Mouse (Mus musculus): ENCODE measurements around the gene Tesmin. TPM values are rescaled to one million over a fixed set of nuclear protein-coding genes. Genes with fewer than 3 reads are reported as not detected.

The Tesmin gene
- polyA plus RNA-seq, 1 experiment from 2014 or later, result 0.24 TPM

GRCm38 (mm10) chr19:3357620-3358019, 31.0 kb upstream of the Tesmin start:
- Histone ChIP-seq H3K4me1 (replicated peaks; ENCODE audit: control insufficient read depth, insufficient read depth, low read length) (no peaks in the 10 kb centered on the region), H3K27me3 (replicated peaks; ENCODE audit: control insufficient read depth, insufficient read depth, low read length) (no peaks in the 10 kb centered on the region), H3K4me3 (replicated peaks; ENCODE audit: low read length) (no peak overlapping the region), H3K36me3 (ENCODE audit: control insufficient read depth, insufficient read depth) (no peaks in the 10 kb centered on the region), H3K9me3 (ENCODE audit: control insufficient read depth, low read length) (no peaks in the 10 kb centered on the region), H3K4me2 (ENCODE audit: low read length) (no peak overlapping the region), H3K9ac (replicated peaks; ENCODE audit: low read depth, low read length) (no peak overlapping the region), H3K27ac (ENCODE audit: low read length) (no peak overlapping the region)
- 76% methylated on average over 4 of the region's 4 CpGs for WGBS
- ATAC-seq, result no peak

- Histone ChIP-seq H3K4me2 (ENCODE audit: low read length) (no peak overlapping the region), H3K27ac (ENCODE audit: low read length) (no peak overlapping the region), H3K4me3 (replicated peaks; ENCODE audit: low read length) (no peak overlapping the region), H3K9me3 (ENCODE audit: control insufficient read depth, low read length) (peaks cover 2% of the 10 kb centered on the region; the same call in 1 of the 2 replicates), H3K9ac (replicated peaks; ENCODE audit: low read depth, low read length) (no peak overlapping the region), H3K27me3 (replicated peaks; ENCODE audit: control insufficient read depth, insufficient read depth, low read length) (no peaks in the 10 kb centered on the region), H3K4me1 (replicated peaks; ENCODE audit: control insufficient read depth, insufficient read depth, low read length) (no peaks in the 10 kb centered on the region), H3K36me3 (ENCODE audit: control insufficient read depth, insufficient read depth) (no peaks in the 10 kb centered on the region)
- ATAC-seq, result no peak
- WGBS, result 87% methylated on average over 13 of the region's 13 CpGs
Measured at GRCm38 (mm10) chr19:3359841-3360588, 28.6 kb upstream of the Tesmin start.

GRCm38 (mm10) chr19:3363510-3363909, 25.1 kb upstream of the Tesmin start:
- Histone ChIP-seq H3K4me2 (ENCODE audit: low read length) (no peak overlapping the region), H3K4me3 (replicated peaks; ENCODE audit: low read length) (no peak overlapping the region), H3K36me3 (ENCODE audit: control insufficient read depth, insufficient read depth) (no peaks in the 10 kb centered on the region), H3K27ac (ENCODE audit: low read length) (no peak overlapping the region), H3K9me3 (ENCODE audit: control insufficient read depth, low read length) (peaks cover 2% of the 10 kb centered on the region; the same call in 1 of the 2 replicates), H3K9ac (replicated peaks; ENCODE audit: low read depth, low read length) (no peak overlapping the region), H3K27me3 (replicated peaks; ENCODE audit: control insufficient read depth, insufficient read depth, low read length) (no peaks in the 10 kb centered on the region), H3K4me1 (replicated peaks; ENCODE audit: control insufficient read depth, insufficient read depth, low read length) (no peaks in the 10 kb centered on the region)
- 88% methylated on average over 4 of the region's 4 CpGs for WGBS
- no peak for ATAC-seq

DNA sequence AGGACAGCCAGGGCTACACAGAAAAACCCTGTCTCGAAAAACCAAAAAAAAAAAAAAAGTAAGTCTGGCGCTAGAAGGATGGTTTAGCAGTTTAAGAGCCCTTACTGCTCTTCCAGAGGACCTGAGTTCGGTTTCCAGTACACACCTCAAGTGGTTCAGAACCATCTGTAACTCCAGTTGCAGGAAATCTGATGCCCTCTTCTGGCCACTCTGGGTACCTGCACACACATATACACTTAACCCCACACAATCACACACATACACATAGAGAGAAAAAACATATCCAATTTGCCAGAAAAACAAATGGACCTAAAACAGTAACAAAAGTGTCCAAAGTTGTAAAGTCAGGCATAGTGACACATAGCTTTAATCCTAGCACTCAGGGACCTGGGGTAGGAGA, 23.6 kb upstream of the Tesmin start:
- no peaks in the 10 kb centered on the region for H3K36me3 ChIP-seq (ENCODE audit: control insufficient read depth, insufficient read depth)
- no peak overlapping the region for H3K4me3 ChIP-seq (replicated peaks; ENCODE audit: low read length)
- no peaks in the 10 kb centered on the region for H3K27me3 ChIP-seq (replicated peaks; ENCODE audit: control insufficient read depth, insufficient read depth, low read length)
- no peaks in the 10 kb centered on the region for H3K4me1 ChIP-seq (replicated peaks; ENCODE audit: control insufficient read depth, insufficient read depth, low read length)
- H3K4me2 ChIP-seq (ENCODE audit: low read length), result no peak overlapping the region
- 95% methylated on average over 3 of the region's 3 CpGs for WGBS
- peaks cover 2% of the 10 kb centered on the region; the same call in 1 of the 2 replicates for H3K9me3 ChIP-seq (ENCODE audit: control insufficient read depth, low read length)
- H3K9ac ChIP-seq (replicated peaks; ENCODE audit: low read depth, low read length), result no peak overlapping the region
- ATAC-seq, result no peak
- H3K27ac ChIP-seq (ENCODE audit: low read length), result no peak overlapping the region

GRCm38 (mm10) chr19:3368276-3368675, 20.4 kb upstream of the Tesmin start:
- no peak overlapping the region for H3K4me3 ChIP-seq (replicated peaks; ENCODE audit: low read length)
- H3K27me3 ChIP-seq (replicated peaks; ENCODE audit: control insufficient read depth, insufficient read depth, low read length), result no peaks in the 10 kb centered on the region
- H3K9me3 ChIP-seq (ENCODE audit: control insufficient read depth, low read length), result peaks cover 2% of the 10 kb centered on the region; the same call in 1 of the 2 replicates
- no peak overlapping the region for H3K4me2 ChIP-seq (ENCODE audit: low read length)
- no peak overlapping the region for H3K27ac ChIP-seq (ENCODE audit: low read length)
- H3K36me3 ChIP-seq (ENCODE audit: control insufficient read depth, insufficient read depth), result no peaks in the 10 kb centered on the region
- no peak overlapping the region for H3K9ac ChIP-seq (replicated peaks; ENCODE audit: low read depth, low read length)
- H3K4me1 ChIP-seq (replicated peaks; ENCODE audit: control insufficient read depth, insufficient read depth, low read length), result no peaks in the 10 kb centered on the region
- ATAC-seq, result no peak
- 91% methylated on average over 3 of the region's 3 CpGs for WGBS

GRCm38 (mm10) chr19:3373380-3373779, 15.3 kb upstream of the Tesmin start:
- Histone ChIP-seq H3K27ac (ENCODE audit: low read length) (no peak overlapping the region), H3K4me2 (ENCODE audit: low read length) (no peak overlapping the region), H3K36me3 (ENCODE audit: control insufficient read depth, insufficient read depth) (no peaks in the 10 kb centered on the region), H3K4me3 (replicated peaks; ENCODE audit: low read length) (no peak overlapping the region), H3K4me1 (replicated peaks; ENCODE audit: control insufficient read depth, insufficient read depth, low read length) (no peaks in the 10 kb centered on the region), H3K9me3 (ENCODE audit: control insufficient read depth, low read length) (no peaks in the 10 kb centered on the region), H3K27me3 (replicated peaks; ENCODE audit: control insufficient read depth, insufficient read depth, low read length) (no peaks in the 10 kb centered on the region), H3K9ac (replicated peaks; ENCODE audit: low read depth, low read length) (no peak overlapping the region)
- no peak for ATAC-seq
- WGBS, result 75% methylated on average over 12 of the region's 12 CpGs

GRCm38 (mm10) chr19:3374028-3374427, 14.6 kb upstream of the Tesmin start:
- 60% methylated on average over 2 of the region's 2 CpGs for WGBS
- Histone ChIP-seq H3K36me3 (ENCODE audit: control insufficient read depth, insufficient read depth) (no peaks in the 10 kb centered on the region), H3K4me2 (ENCODE audit: low read length) (no peak overlapping the region), H3K27ac (ENCODE audit: low read length) (no peak overlapping the region), H3K4me3 (replicated peaks; ENCODE audit: low read length) (no peak overlapping the region), H3K4me1 (replicated peaks; ENCODE audit: control insufficient read depth, insufficient read depth, low read length) (no peaks in the 10 kb centered on the region), H3K27me3 (replicated peaks; ENCODE audit: control insufficient read depth, insufficient read depth, low read length) (no peaks in the 10 kb centered on the region), H3K9me3 (ENCODE audit: control insufficient read depth, low read length) (no peaks in the 10 kb centered on the region), H3K9ac (replicated peaks; ENCODE audit: low read depth, low read length) (no peak overlapping the region)
- ATAC-seq, result no peak

- no peak for ATAC-seq
- H3K9me3 ChIP-seq (ENCODE audit: control insufficient read depth, low read length), result no peaks in the 10 kb centered on the region
- no peaks in the 10 kb centered on the region for H3K4me1 ChIP-seq (replicated peaks; ENCODE audit: control insufficient read depth, insufficient read depth, low read length)
- H3K9ac ChIP-seq (replicated peaks; ENCODE audit: low read depth, low read length), result no peak overlapping the region
- H3K4me2 ChIP-seq (ENCODE audit: low read length), result no peak overlapping the region
- H3K27ac ChIP-seq (ENCODE audit: low read length), result no peak overlapping the region
- H3K4me3 ChIP-seq (replicated peaks; ENCODE audit: low read length), result no peak overlapping the region
- WGBS, result 70% methylated on average over 7 of the region's 7 CpGs
- no peaks in the 10 kb centered on the region for H3K36me3 ChIP-seq (ENCODE audit: control insufficient read depth, insufficient read depth)
- no peaks in the 10 kb centered on the region for H3K27me3 ChIP-seq (replicated peaks; ENCODE audit: control insufficient read depth, insufficient read depth, low read length)
Measured at GRCm38 (mm10) chr19:3375945-3376495, 12.6 kb upstream of the Tesmin start.

DNA sequence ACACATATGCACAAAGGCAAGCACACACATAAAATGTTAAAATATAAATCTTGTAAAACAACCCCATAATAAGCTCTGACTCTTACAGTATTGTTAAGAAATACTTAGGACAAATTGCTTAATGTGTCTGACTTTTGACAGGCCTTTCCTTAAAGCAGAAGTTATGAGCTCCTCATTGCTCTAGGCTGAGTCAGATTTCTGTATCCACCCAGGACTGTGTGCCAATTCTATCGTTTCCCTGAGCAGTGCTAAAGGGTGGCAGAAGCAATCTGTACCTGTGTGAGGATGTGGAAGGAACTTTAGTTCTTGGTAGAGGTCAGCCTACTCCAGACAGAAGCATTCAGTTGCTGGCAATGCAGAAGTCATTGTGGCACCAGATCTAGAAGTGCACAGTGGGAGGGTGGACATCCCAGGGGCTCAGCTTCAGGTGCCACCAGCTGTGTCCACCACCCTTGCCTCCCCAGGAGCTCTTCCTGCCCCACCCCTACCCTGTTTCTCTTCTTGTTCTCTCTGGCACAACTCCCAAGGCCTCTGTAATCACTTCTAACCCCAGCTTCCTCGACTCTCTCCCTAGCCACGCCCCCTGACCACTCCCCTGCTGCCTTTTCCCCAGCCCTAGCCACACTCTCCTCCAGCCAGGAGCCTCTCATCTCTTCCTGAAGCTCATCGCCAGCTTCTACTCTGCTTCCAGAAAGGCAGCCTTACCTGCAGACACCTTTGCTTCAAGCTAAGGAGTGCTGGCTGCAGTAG, 11.5 kb upstream of the Tesmin start:
- Histone ChIP-seq H3K4me3 (replicated peaks; ENCODE audit: low read length) (no peak overlapping the region), H3K27me3 (replicated peaks; ENCODE audit: control insufficient read depth, insufficient read depth, low read length) (no peaks in the 10 kb centered on the region), H3K27ac (ENCODE audit: low read length) (no peak overlapping the region), H3K36me3 (ENCODE audit: control insufficient read depth, insufficient read depth) (no peaks in the 10 kb centered on the region), H3K9me3 (ENCODE audit: control insufficient read depth, low read length) (no peaks in the 10 kb centered on the region), H3K4me1 (replicated peaks; ENCODE audit: control insufficient read depth, insufficient read depth, low read length) (no peaks in the 10 kb centered on the region), H3K4me2 (ENCODE audit: low read length) (no peak overlapping the region), H3K9ac (replicated peaks; ENCODE audit: low read depth, low read length) (no peak overlapping the region)
- 36% methylated on average over 4 of the region's 4 CpGs for WGBS
- ATAC-seq, result no peak
